Mouse (Mus musculus) CH12.LX (cell line): ENCODE measurements around the gene Rplp1. TPM values are rescaled to one million over a fixed set of nuclear protein-coding genes. Genes with fewer than 3 reads are reported as not detected.

ENCODE experiments used
- DNase-seq: peaks from one replicate; pipeline ENCODE4 v3.0.0-alpha.2; 2013; ENCODE audit errors: extremely low read depth
- H3K27ac ChIP-seq: 2 replicates; pipeline ENCODE4 v1.5.1; 2012; ENCODE audit warnings: low read depth, mild to moderate bottlenecking, control low read depth, moderate library complexity; ENCODE audit not compliant: insufficient read depth
- H3K27me3 ChIP-seq: replicated peaks from 2 replicates; pipeline ENCODE3; 2012; ENCODE audit warnings: inconsistent platforms
- H3K36me3 ChIP-seq, 2 experiments: replicated peaks in 1 of 2; 2 replicates each; pipeline versions ENCODE3 to v1.6.1; 2012; ENCODE audit warnings: inconsistent platforms in 1 of 2, low read length in 1 of 2, mild to moderate bottlenecking in 1 of 2, mixed read lengths in 1 of 2, moderate library complexity in 1 of 2; ENCODE audit not compliant: control insufficient read depth in 1 of 2, insufficient read depth in 1 of 2
- H3K4me1 ChIP-seq, 2 experiments: 2 replicates each; pipeline ENCODE4 v1.6.1; 2012; ENCODE audit warnings: inconsistent platforms in 1 of 2, moderate library complexity in 1 of 2; ENCODE audit not compliant: insufficient read depth in 2 of 2, control insufficient read depth in 1 of 2
- H3K4me2 ChIP-seq: 2 replicates; pipeline ENCODE4 v1.6.1; 2012; ENCODE audit warnings: low read depth, mild to moderate bottlenecking, control low read depth; ENCODE audit not compliant: poor library complexity, insufficient read depth, severe bottlenecking
- H3K4me3 ChIP-seq, 3 experiments: fragments of 150-350 bp in 1 of 3; sonication (generic) in 1 of 3; replicated peaks in 1 of 3; 2 replicates each; pipeline versions ENCODE3 to v1.5.1; 2011 to 2012; ENCODE audit warnings: low read depth in 2 of 3, low read length in 2 of 3, mild to moderate bottlenecking in 2 of 3, moderate library complexity in 2 of 3, control low read depth in 1 of 3, improper control_type of control experiment in 1 of 3, inconsistent platforms in 1 of 3, mixed read lengths in 1 of 3; ENCODE audit not compliant: poor library complexity in 1 of 3
- H3K79me2 ChIP-seq: replicated peaks from 2 replicates; pipeline ENCODE4 v1.6.1; 2012; ENCODE audit warnings: mild to moderate bottlenecking, moderate library complexity; ENCODE audit not compliant: control insufficient read depth, poor library complexity, insufficient read depth, severe bottlenecking; ENCODE audit errors: extremely low read depth
- H3K9ac ChIP-seq: 2 replicates; pipeline ENCODE4 v1.6.1; 2012; ENCODE audit warnings: low read depth, mild to moderate bottlenecking, control low read depth, moderate library complexity; ENCODE audit not compliant: insufficient read depth
- H3K9me3 ChIP-seq: replicated peaks from 2 replicates; pipeline ENCODE3; 2012; ENCODE audit warnings: low read length, inconsistent platforms, mixed read lengths
- BHLHE40 ChIP-seq: IDR thresholded peaks from 2 replicates; pipeline ENCODE4 v1.6.1; 2011; ENCODE audit warnings: mild to moderate bottlenecking, low read depth, low read length, improper control_type of control experiment
- CHD1 ChIP-seq: IDR thresholded peaks from 2 replicates; pipeline ENCODE4 v1.6.1; 2012; ENCODE audit warnings: low read depth, low read length, improper control_type of control experiment, inconsistent platforms
- ELF1 ChIP-seq: IDR thresholded peaks from 2 replicates; pipeline ENCODE4 v1.6.1; 2014; ENCODE audit warnings: low read depth, mild to moderate bottlenecking, inconsistent platforms, low read length, improper control_type of control experiment
- EP300 ChIP-seq: IDR thresholded peaks from 2 replicates; pipeline ENCODE4 v1.6.1; 2011; ENCODE audit warnings: low read length, improper control_type of control experiment
- JUND ChIP-seq: conservative IDR thresholded peaks from 2 replicates; pipeline ENCODE4 v1.6.1; 2011; ENCODE audit warnings: low read depth, low read length, improper control_type of control experiment
- MAZ ChIP-seq: IDR thresholded peaks from 2 replicates; pipeline ENCODE4 v1.6.1; 2012; ENCODE audit warnings: low read depth, mild to moderate bottlenecking, inconsistent platforms, low read length, improper control_type of control experiment, moderate library complexity
- NELFE ChIP-seq: IDR thresholded peaks from 2 replicates; pipeline ENCODE4 v1.6.1; 2011; ENCODE audit warnings: low read depth, low read length, improper control_type of control experiment
- NRF1 ChIP-seq: IDR thresholded peaks from 2 replicates; pipeline ENCODE4 v1.6.1; 2014; ENCODE audit warnings: low read depth, mild to moderate bottlenecking, inconsistent platforms, low read length, improper control_type of control experiment, moderate library complexity
- PAX5 ChIP-seq: IDR thresholded peaks from 2 replicates; pipeline ENCODE4 v1.6.1; 2012; ENCODE audit warnings: low read length, inconsistent platforms, mixed read lengths
- RAD21 ChIP-seq: IDR thresholded peaks from 2 replicates; pipeline ENCODE4 v1.6.1; 2011; ENCODE audit warnings: low read depth, mild to moderate bottlenecking, low read length, improper control_type of control experiment, moderate library complexity
- SIN3A ChIP-seq: IDR thresholded peaks from 2 replicates; pipeline ENCODE4 v1.6.1; 2012; ENCODE audit warnings: low read length, improper control_type of control experiment, inconsistent platforms
- SMC3 ChIP-seq: IDR thresholded peaks from 2 replicates; pipeline ENCODE4 v1.6.1; 2011; ENCODE audit warnings: low read depth, low read length, improper control_type of control experiment
- UBTF ChIP-seq: IDR thresholded peaks from 2 replicates; pipeline ENCODE4 v1.6.1; 2012; ENCODE audit warnings: low read depth, mild to moderate bottlenecking, inconsistent platforms, low read length, improper control_type of control experiment, moderate library complexity
- ZKSCAN1 ChIP-seq: IDR thresholded peaks from 2 replicates; pipeline ENCODE4 v1.6.1; 2012; ENCODE audit warnings: low read depth, inconsistent platforms, low read length, improper control_type of control experiment, borderline replicate concordance
- ZMIZ1 ChIP-seq: IDR thresholded peaks from 2 replicates; pipeline ENCODE4 v1.6.1; 2012; ENCODE audit warnings: low read depth, mild to moderate bottlenecking, inconsistent platforms, low read length, improper control_type of control experiment
- ZNF384 ChIP-seq: IDR thresholded peaks from 2 replicates; pipeline ENCODE4 v1.6.1; 2012; ENCODE audit warnings: low read depth, low read length, improper control_type of control experiment, inconsistent platforms
- dilution Hi-C: fragments of 300-500 bp; cut with MboI; formaldehyde crosslinking; loops from 2 replicates; pipeline ENCODE4 v1.14.3; 2020; ENCODE audit warnings: low sequenced_read_pairs; ENCODE audit not compliant: extremely low pct_unique_long_range_greater_than_20kb, extremely low pct_ligation_motif_present
- in situ Hi-C: fragments of 300-500 bp; cut with MboI; formaldehyde crosslinking; loops from 3 replicates; pipeline ENCODE4 v1.14.3; 2019; ENCODE audit warnings: low sequenced_read_pairs, low pct_ligation_motif_present, low pct_unique_long_range_greater_than_20kb, mixed read lengths
- polyA plus RNA-seq: library from polyadenylated mRNA; unstranded; fragments of >175 nt; gene quantifications from 2 replicates; pipeline ENCODE4 v1.2.1, GENCODE M21; 2012; ENCODE audit warnings: low read depth; ENCODE audit not compliant: insufficient read length
- total RNA-seq, 2 experiments: library from RNA; depleted of rRNA; stranded (reverse); fragments of 300-350 nt in 1 of 2; fragments of >200 nt in 1 of 2; gene quantifications; 2 replicates each; pipeline ENCODE4 v1.2.3; 2012 to 2014

Gene Rplp1
- total and polyA plus RNA-seq, 3 experiments = 6,276 to 13,782 (median 7,835) TPM

DNA sequence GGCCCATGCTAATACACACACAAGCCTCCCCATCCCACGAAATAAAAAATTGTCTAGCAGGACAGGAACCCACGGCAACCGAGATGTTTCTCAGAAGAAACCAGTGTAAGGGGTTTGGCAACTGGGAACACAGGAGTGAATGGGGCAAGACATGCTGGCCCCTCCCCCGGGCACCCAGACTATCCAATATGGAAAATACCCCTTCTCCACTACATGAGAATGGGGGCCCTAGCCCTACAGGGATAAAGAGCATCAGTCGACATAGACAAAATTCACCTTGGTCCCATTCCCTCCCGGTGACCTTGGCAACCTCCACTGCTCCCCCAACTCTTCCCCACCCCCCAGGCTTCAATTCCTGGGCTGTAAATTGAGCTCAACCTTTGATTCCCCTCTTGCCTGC is 42.5 kb downstream of the Rplp1 start:
- Histone ChIP-seq H3K4me1 (no peaks in the 10 kb centered on the region), H3K27me3 (peaks cover 2% of the 10 kb centered on the region), H3K4me3 (no peak overlapping the region), H3K79me2 (no peaks in the 10 kb centered on the region), H3K9me3 (peaks cover 20% of the 10 kb centered on the region), H3K27ac (no peak overlapping the region), H3K36me3 (no peaks in the 10 kb centered on the region), H3K9ac (no peak overlapping the region), H3K4me2 (no peak overlapping the region)
- dilution Hi-C loops (no loop called here), in situ Hi-C loops (loop anchor here (25.0 kb wide), 1 partner anchor 835 kb away; no protein-coding TSS in a partner anchor)
- TF ChIP-seq NRF1 = no peak
- TF ChIP-seq BHLHE40 = no peak
- TF ChIP-seq MAZ = no peak
- no peak for TF ChIP-seq UBTF
- no peak for TF ChIP-seq CHD1
- TF ChIP-seq ZMIZ1 = no peak
- TF ChIP-seq SIN3A = no peak
- no peak for TF ChIP-seq ZNF384
- no peak for TF ChIP-seq JUND
- DNase-seq = no peak

DNA sequence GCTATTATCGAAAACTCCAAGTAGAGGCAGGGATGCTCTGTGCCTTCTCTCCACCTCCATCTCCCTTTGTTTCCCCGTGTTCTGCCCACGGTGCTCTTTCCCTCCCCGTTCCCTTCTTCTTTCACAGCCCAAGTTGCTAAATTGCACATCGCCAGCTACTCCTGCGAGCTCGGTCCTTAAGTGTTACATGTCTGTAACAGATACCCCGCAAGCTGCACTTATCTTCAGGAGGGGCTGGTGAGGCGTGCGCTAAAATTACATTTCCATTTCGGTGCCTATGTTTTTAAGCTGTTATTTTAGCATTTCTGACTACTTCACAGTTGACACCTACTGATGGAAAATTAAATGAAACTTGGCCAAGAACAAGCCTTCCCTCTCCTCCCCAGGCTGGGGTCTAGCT is 46.7 kb downstream of the Rplp1 start:
- no peak overlapping the region for H3K27ac ChIP-seq
- no peak overlapping the region for H3K9ac ChIP-seq
- DNase-seq = no peak
- TF ChIP-seq UBTF (no peak), BHLHE40 (no peak), PAX5 (no peak), ZKSCAN1 (no peak), EP300 (no peak), ELF1 (no peak), SMC3 (no peak), RAD21 (no peak), NELFE (no peak)
- in situ Hi-C loops (loop anchor here (25.0 kb wide), 1 partner anchor 830 kb away; no protein-coding TSS in a partner anchor), dilution Hi-C loops (no loop called here)
- no peak overlapping the region for H3K4me2 ChIP-seq
- H3K4me3 ChIP-seq = no peak overlapping the region
- H3K36me3 ChIP-seq = no peaks in the 10 kb centered on the region
- peaks cover 5% of the 10 kb centered on the region for H3K27me3 ChIP-seq
- peaks cover 25% of the 10 kb centered on the region for H3K9me3 ChIP-seq
- H3K79me2 ChIP-seq = no peaks in the 10 kb centered on the region
- no peaks in the 10 kb centered on the region for H3K4me1 ChIP-seq

Other genes with a start within 250 kb of the Rplp1 start
- gene Kif23, start 32.2 kb upstream of the Rplp1 start, total RNA-seq (2012; rRNA removed) = 50.6 and 71.5 TPM in 2 replicates
- gene Kif23, start 32.2 kb upstream of the Rplp1 start, total RNA-seq (2014; rRNA removed) = 87.3 and 96.2 TPM in 2 replicates
- 125 and 133 TPM in 2 replicates for gene Kif23, start 32.2 kb upstream of the Rplp1 start, polyA plus RNA-seq
- 0.38 and 0.46 TPM in 2 replicates for gene Paqr5, start 112.3 kb upstream of the Rplp1 start, total RNA-seq (2012; rRNA removed)
- gene Paqr5, start 112.3 kb upstream of the Rplp1 start, total RNA-seq (2014; rRNA removed) = 0.39 and 0.61 TPM in 2 replicates
- 0.43 and 0.87 TPM in 2 replicates for gene Paqr5, start 112.3 kb upstream of the Rplp1 start, polyA plus RNA-seq
- 8.0 and 16.4 TPM in 2 replicates for gene Glce, start 208.1 kb upstream of the Rplp1 start, total RNA-seq (2012; rRNA removed)
- gene Glce, start 208.1 kb upstream of the Rplp1 start, total RNA-seq (2014; rRNA removed) = 13.1 and 13.7 TPM in 2 replicates
- gene Glce, start 208.1 kb upstream of the Rplp1 start, polyA plus RNA-seq = 6.9 and 7.4 TPM in 2 replicates